Mouse (Mus musculus): ENCODE measurements around the gene Calcoco2. TPM values are rescaled to one million over a fixed set of nuclear protein-coding genes. Genes with fewer than 3 reads are reported as not detected.

The Calcoco2 gene
- polyA plus RNA-seq (2017; shearing (Covaris generic)) = not detected

GRCm38 (mm10) chr11:96111751-96112150 lies at the start of gene Calcoco2:
Gene Calcoco2, minus strand, starts transcription at chr11:96111964.

GRCm38 (mm10) chr11:96133239-96133865 lies 21.6 kb upstream of the Calcoco2 start, which contains the start of gene Ttll6:
Gene Ttll6, plus strand, starts transcription at chr11:96133786.

GRCm38 (mm10) chr11:96075509-96076220 lies 36.1 kb downstream of the Calcoco2 start, which contains the start of gene Atp5g1:
Gene Atp5g1, minus strand, starts transcription at chr11:96075670.

GRCm38 (mm10) chr11:96065215-96065911 lies 46.4 kb downstream of the Calcoco2 start, which contains the start of gene Ube2z:
Gene Ube2z, minus strand, starts transcription at chr11:96065388.

Other genes starting within 250 kb of the Calcoco2 start
- gene B4galnt2, start 197.1 kb downstream of the Calcoco2 start, polyA plus RNA-seq (2017; shearing (Covaris generic)) = 0.10 TPM
- gene Igf2bp1, start 106.0 kb downstream of the Calcoco2 start, polyA plus RNA-seq (2017; shearing (Covaris generic)) = 0.08 TPM
- not detected for gene Gip, start 87.4 kb downstream of the Calcoco2 start, polyA plus RNA-seq (2017; shearing (Covaris generic))
- 85.6 TPM for gene Snf8, start 77.1 kb downstream of the Calcoco2 start, polyA plus RNA-seq (2017; shearing (Covaris generic))
- 42.9 TPM for gene Ube2z, start 46.6 kb downstream of the Calcoco2 start, polyA plus RNA-seq (2017; shearing (Covaris generic))
- gene Atp5g1, start 36.3 kb downstream of the Calcoco2 start, polyA plus RNA-seq (2017; shearing (Covaris generic)) = 364 TPM
- not detected for gene Ttll6, start 21.8 kb upstream of the Calcoco2 start, polyA plus RNA-seq (2017; shearing (Covaris generic))
- not detected for gene Hoxb13, start 82.4 kb upstream of the Calcoco2 start, polyA plus RNA-seq (2017; shearing (Covaris generic))
- not detected for gene Hoxb9, start 159.5 kb upstream of the Calcoco2 start, polyA plus RNA-seq (2017; shearing (Covaris generic))
- gene Hoxb8, start 169.9 kb upstream of the Calcoco2 start, polyA plus RNA-seq (2017; shearing (Covaris generic)) = not detected
- not detected for gene Hoxb7, start 174.7 kb upstream of the Calcoco2 start, polyA plus RNA-seq (2017; shearing (Covaris generic))
- gene Hoxb6, start 180.5 kb upstream of the Calcoco2 start, polyA plus RNA-seq (2017; shearing (Covaris generic)) = not detected
- gene Hoxb5, start 191.4 kb upstream of the Calcoco2 start, polyA plus RNA-seq (2017; shearing (Covaris generic)) = 0.10 TPM
- gene Hoxb4, start 206.3 kb upstream of the Calcoco2 start, polyA plus RNA-seq (2017; shearing (Covaris generic)) = 0.41 TPM
- 0.11 TPM for gene Hoxb3, start 211.4 kb upstream of the Calcoco2 start, polyA plus RNA-seq (2017; shearing (Covaris generic))
- not detected for gene Hoxb2, start 238.6 kb upstream of the Calcoco2 start, polyA plus RNA-seq (2017; shearing (Covaris generic))